Mouse (Mus musculus): ENCODE data around the gene Dmbx1.

GRCm38 (mm10) chr4:115878828-115879227, 60.9 kb downstream of the Dmbx1 start:
- TF ChIP-seq POLR2AphosphoS5 (IDR thresholded peaks at IDR 0.05; ENCODE audit: borderline replicate concordance, low read depth, low read length) (no peak), NRF1 (IDR thresholded peaks at IDR 0.05; ENCODE audit: insufficient read depth, low read depth, low read length, poor library complexity, severe bottlenecking) (no peak), CTCF (IDR thresholded peaks at IDR 0.05 in 2 of 3, conservative IDR thresholded peaks at IDR 0.05 in 1 of 3; ENCODE audit: control insufficient read depth in 1 of 3, insufficient read depth in 1 of 3, low read depth in 2 of 3, low read length in 3 of 3, poor library complexity in 1 of 3, severe bottlenecking in 1 of 3) (no peak), SMC3 (IDR thresholded peaks at IDR 0.05; ENCODE audit: low read depth, low read length) (no peak), MAX (IDR thresholded peaks at IDR 0.05; ENCODE audit: low read length) (no peak), EP300 (IDR thresholded peaks at IDR 0.05; ENCODE audit: low read depth in 1 of 2, low read length in 2 of 2) (no peak), POLR2A (IDR thresholded peaks at IDR 0.05; ENCODE audit: control insufficient read depth in 1 of 2, insufficient read depth in 1 of 2, low read depth in 1 of 2, low read length in 2 of 2, poor library complexity in 1 of 2) (no peak), GABPA (IDR thresholded peaks at IDR 0.05; ENCODE audit: low read depth, low read length) (no peak), ZC3H11A (IDR thresholded peaks at IDR 0.05; ENCODE audit: low read depth, low read length) (no peak)
